Mouse (Mus musculus): ENCODE results near the gene Fam25c.

DNA sequence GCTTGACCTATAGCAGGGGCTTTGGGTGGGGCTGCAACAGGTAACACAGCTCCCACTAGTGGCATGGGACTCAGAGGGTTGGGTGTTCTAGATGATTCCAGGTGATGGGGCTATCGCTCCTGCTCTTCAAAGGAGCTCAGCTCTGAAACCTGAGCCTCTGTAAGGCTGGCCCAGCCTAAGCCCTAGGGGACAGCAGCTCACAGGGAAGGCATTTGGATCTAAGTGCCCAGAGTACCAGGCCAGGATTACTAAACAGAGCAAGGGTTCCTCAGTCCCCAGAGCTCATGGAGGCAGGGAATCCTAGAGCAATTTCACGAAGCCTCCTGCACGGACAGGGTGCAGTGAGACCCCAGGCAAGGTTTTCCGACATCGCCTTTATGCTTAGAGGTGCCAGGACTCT is 20.7 kb upstream of the Fam25c start:
- TF ChIP-seq POLR2A (IDR thresholded peaks at IDR 0.05; ENCODE audit: borderline replicate concordance, extremely low read depth, low read depth, low read length) (no peak), CTCF (IDR thresholded peaks at IDR 0.05; ENCODE audit: insufficient read depth, low read length) (no peak)

Data from lung, adult 2 months (tissue).